Mouse (Mus musculus) embryonic fibroblast, embryonic 13.5 days (primary cell): Measurements from ENCODE around the gene Fads3.

Source experiments
- CTCF ChIP-seq: IDR thresholded peaks from 2 replicates; pipeline ENCODE4 v1.5.1; 2011; ENCODE audit warnings: mild to moderate bottlenecking, control low read depth, low read length, moderate library complexity, borderline replicate concordance; ENCODE audit not compliant: insufficient read depth
- POLR2A ChIP-seq: IDR thresholded peaks from 2 replicates; pipeline ENCODE4 v1.6.1; 2011; ENCODE audit warnings: low read depth, mild to moderate bottlenecking, control low read depth, low read length, moderate library complexity

GRCm38 (mm10) chr19:10055261-10055660 lies 13.9 kb downstream of the Fads3 start:
- TF ChIP-seq CTCF (no peak), POLR2A (no peak)
